Mouse (Mus musculus) cerebellum, adult 2 months (tissue): ENCODE measurements at regions not wholly inside any gene's neighbourhood (a gene's known extent, or its start where the extent isn't known, plus 50 kb on each side); places are given as distances from the start of the nearest gene placed in this dataset.

Experiments
- CTCF ChIP-seq: fragments of 200-500 bp; IDR thresholded peaks from 2 replicates; pipeline ENCODE4 v1.5.1; 2011; ENCODE audit warnings: low read depth, mild to moderate bottlenecking, control low read depth, low read length, moderate library complexity, borderline replicate concordance; ENCODE audit not compliant: insufficient read depth
- POLR2A ChIP-seq: fragments of 200-500 bp; IDR thresholded peaks from 2 replicates; pipeline ENCODE4 v1.6.1; 2011; ENCODE audit warnings: low read length, control low read depth, borderline replicate concordance; ENCODE audit not compliant: insufficient read depth

DNA sequence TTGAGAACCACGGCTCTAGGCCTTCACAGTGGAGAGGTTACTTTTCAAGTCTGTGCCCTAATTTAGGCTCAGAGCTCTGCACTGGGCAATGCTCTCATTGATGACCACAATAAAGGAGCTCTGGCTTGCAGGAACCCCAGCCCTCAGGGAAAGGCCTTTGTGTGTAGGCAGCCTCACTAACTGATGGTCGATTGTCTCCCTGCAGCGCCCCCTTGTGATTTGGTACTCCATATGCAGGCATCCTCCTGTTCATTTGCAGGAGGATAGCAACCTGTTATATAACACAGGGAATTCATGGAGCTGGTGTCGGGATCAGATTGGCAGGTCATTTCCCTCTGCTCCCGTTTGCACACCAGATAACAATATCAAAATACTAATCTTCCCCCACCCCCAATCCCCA lies 59.6 kb upstream of the Trpc7 start:
- TF ChIP-seq CTCF (no peak), POLR2A (no peak)
